Comparison of ENCODE assay signal across 18 mouse cellular contexts in genomic region chr10:126662765-126663164, GRCm38 (mm10).
"Had no signal": no experiment of that assay in that cellular context is flagged by ENCODE, and none has a peak within 500 bp of the region (broad histone marks: within the 10 kb centered on the region; RNA-seq: fewer than 3 reads in every experiment).

No protein-coding gene starts in this region.

- H3K4me2 ChIP-seq: liver, embryonic 15.5 days; lung, embryonic 15.5 days; midbrain, embryonic 11.5 days; midbrain, embryonic 13.5 days; midbrain, embryonic 15.5 days; neural tube, embryonic 12.5 days; stomach, embryonic 15.5 days had no signal

- H3K27me3 ChIP-seq: liver, embryonic 15.5 days; lung, embryonic 15.5 days; megakaryocyte, embryonic 14.5 days; midbrain, embryonic 13.5 days; midbrain, embryonic 15.5 days; neural tube, embryonic 12.5 days; stomach, embryonic 15.5 days had no signal

- H3K9me3 ChIP-seq: liver, embryonic 15.5 days; lung, embryonic 15.5 days; midbrain, embryonic 13.5 days; midbrain, embryonic 15.5 days; neural tube, embryonic 12.5 days; stomach, embryonic 15.5 days had no signal

- H3K36me3 ChIP-seq: liver, embryonic 15.5 days; lung, embryonic 15.5 days; midbrain, embryonic 13.5 days; midbrain, embryonic 15.5 days; neural tube, embryonic 12.5 days; stomach, embryonic 15.5 days had no signal

- DNase-seq: liver, postnatal 0 days; lung, adult 2 months; lung, postnatal 14 days; lung, postnatal 36 days; right cerebral cortex, postnatal 25 days; thymus, adult 2 months; thymus, postnatal 25 days had no signal

- H3K9ac ChIP-seq: liver, embryonic 15.5 days; liver, postnatal 0 days; lung, embryonic 15.5 days; midbrain, embryonic 13.5 days; midbrain, embryonic 15.5 days; neural tube, embryonic 12.5 days; stomach, embryonic 15.5 days had no signal

- H3K4me3 ChIP-seq: liver, embryonic 15.5 days; lung, embryonic 15.5 days; megakaryocyte, embryonic 14.5 days; midbrain, embryonic 13.5 days; midbrain, embryonic 15.5 days; neural tube, embryonic 12.5 days; stomach, embryonic 15.5 days had no signal

- H3K4me1 ChIP-seq: liver, embryonic 15.5 days; lung, embryonic 15.5 days; megakaryocyte, embryonic 14.5 days; neural tube, embryonic 12.5 days; stomach, embryonic 15.5 days had no signal

- H3K27ac ChIP-seq: liver, embryonic 15.5 days; lung, embryonic 15.5 days; macrophage; midbrain, embryonic 13.5 days; midbrain, embryonic 15.5 days; neural tube, embryonic 12.5 days; stomach, embryonic 15.5 days; stomach, postnatal 0 days had no signal

- ATAC-seq: liver, postnatal 0 days; lung, postnatal 0 days; midbrain, embryonic 13.5 days; midbrain, embryonic 15.5 days had no signal
